Mouse (Mus musculus): ENCODE results near the gene Epas1. TPM values are rescaled to one million over a fixed set of nuclear protein-coding genes. Genes with fewer than 3 reads are reported as not detected.

Epas1 gene
- polyA plus RNA-seq, 2 experiments: 8.3 to 11.4 TPM

DNA sequence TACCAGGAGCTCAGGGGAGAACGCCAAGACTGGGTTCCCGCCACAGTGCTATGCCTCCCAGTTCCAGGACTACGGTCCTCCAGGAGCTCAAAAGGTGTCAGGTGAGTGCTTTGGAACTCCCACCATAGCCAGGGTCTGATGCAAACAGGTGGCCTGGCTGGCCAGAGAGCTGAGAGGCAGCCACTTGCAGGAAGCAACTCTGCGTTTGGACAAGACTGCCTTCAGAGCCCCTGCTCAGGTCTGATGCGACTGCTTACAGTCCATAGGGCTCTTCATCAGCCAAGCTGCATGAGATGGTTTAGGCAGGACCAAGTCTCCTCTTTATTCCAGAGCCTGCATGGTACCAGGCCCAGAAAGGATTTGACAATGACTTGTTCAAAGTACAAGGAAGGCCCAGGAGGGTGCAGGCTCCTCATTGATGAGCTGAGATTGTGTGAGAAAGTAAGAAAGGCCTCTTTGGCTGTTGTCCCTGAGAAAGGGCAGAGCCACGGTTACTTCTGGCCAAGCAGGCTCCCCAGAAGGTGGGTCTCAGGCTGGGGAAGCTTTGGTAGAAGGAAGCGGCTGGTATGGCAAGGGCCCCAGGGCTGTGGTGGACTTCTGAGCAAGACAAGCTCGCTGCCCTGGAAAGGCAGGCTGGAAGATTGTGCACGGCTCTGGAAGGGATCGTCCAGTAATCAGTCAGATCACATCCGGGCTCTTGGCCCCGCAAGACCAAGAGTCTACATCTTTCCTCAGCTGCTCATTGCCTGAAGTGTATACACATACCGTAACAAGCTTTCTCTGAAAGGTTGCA lies 76.1 kb downstream of the Epas1 start:
- Histone ChIP-seq H3K4me3 (replicated peaks; ENCODE audit: low read length) (no peak overlapping the region), H3K9me3 (ENCODE audit: control insufficient read depth, low read length) (no peaks in the 10 kb centered on the region)
- DNase-seq (ENCODE audit: low spot score): no peak

DNA sequence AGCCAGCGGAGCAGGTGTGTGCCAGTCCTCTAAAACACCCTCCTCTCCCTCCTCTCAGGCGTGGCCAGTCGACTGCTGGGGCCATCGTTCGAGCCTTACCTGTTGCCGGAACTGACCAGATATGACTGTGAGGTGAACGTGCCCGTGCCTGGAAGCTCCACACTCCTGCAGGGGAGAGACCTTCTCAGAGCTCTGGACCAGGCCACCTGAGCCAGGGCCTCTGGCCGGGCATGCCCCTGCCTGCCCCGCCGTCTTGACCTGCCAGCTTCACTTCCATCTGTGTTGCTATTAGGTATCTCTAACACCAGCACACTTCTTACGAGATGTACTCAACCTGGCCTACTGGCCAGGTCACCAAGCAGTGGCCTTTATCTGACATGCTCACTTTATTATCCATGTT lies 77.4 kb downstream of the Epas1 start:
- DNase-seq (ENCODE audit: low spot score): no peak
- TF ChIP-seq POLR2A (IDR thresholded peaks at IDR 0.05; ENCODE audit: borderline replicate concordance, extremely low read depth, insufficient read depth, insufficient read length): no peak

More for the DNA sequence above, 76.1 kb downstream of the Epas1 start:
- Histone ChIP-seq H3K4me2 (replicated peaks; ENCODE audit: low read depth, low read length, severe bottlenecking) (no peak overlapping the region), H3K4me1 (ENCODE audit: control insufficient read depth, insufficient read depth, low read length) (no peaks in the 10 kb centered on the region), H3K9ac (ENCODE audit: low read depth, low read length, severe bottlenecking) (no peak overlapping the region), H3K27ac (replicated peaks; ENCODE audit: low read depth, low read length) (no peak overlapping the region), H3K36me3 (ENCODE audit: control insufficient read depth, insufficient read depth, low read length) (no peaks in the 10 kb centered on the region), H3K27me3 (ENCODE audit: control insufficient read depth, insufficient read depth, low read length) (no peaks in the 10 kb centered on the region)
- no peak for ATAC-seq (ENCODE audit: low FRiP score, low read depth)
- no peak for TF ChIP-seq POLR2A (IDR thresholded peaks at IDR 0.05; ENCODE audit: borderline replicate concordance, extremely low read depth, insufficient read depth, insufficient read length)
- WGBS: 90% methylated on average over 13 of the region's 13 CpGs

DNA sequence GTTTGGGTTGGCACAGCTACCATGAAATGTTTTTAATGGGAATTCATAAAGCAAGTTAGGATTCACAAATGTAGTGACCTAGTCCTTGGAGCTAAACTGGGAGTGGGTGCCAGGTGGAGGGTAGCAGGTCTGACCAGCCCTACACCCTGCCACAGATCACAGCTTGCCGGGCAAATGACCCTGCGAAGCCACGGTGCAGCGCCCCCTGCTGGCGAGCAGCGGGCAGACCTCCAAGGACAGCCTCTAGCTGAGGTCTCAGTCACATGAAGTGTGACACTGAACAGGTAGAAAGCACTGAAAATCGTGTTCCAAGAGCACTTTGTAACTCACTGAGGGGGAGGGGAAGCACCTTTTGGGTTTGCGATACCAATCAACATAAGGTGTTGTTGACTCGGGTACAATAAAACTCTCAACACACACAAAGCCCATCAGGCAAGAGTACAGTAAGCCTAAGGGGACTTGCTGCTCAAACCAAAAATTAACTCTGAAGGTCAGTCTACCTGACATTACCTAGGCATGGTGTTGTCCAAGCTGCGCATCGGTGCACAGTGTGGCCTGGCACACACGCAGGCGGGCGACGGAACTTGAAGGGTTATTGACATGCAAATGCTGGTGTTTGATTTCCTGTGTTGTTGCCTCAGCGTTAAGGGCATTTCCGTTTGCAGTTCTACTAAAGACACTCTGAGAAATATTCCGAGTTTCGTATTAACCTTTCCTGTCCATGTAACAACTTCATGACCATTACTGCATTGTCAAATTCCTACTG lies 79.2 kb downstream of the Epas1 start:
- no peak for ATAC-seq (ENCODE audit: low FRiP score, low read depth)
- no peak overlapping the region for H3K4me2 ChIP-seq (replicated peaks; ENCODE audit: low read depth, low read length, severe bottlenecking)
- TF ChIP-seq POLR2A (IDR thresholded peaks at IDR 0.05; ENCODE audit: borderline replicate concordance, extremely low read depth, insufficient read depth, insufficient read length): no peak
- H3K4me3 ChIP-seq (replicated peaks; ENCODE audit: low read length): no peak overlapping the region
- no peaks in the 10 kb centered on the region for H3K4me1 ChIP-seq (ENCODE audit: control insufficient read depth, insufficient read depth, low read length)
- H3K27me3 ChIP-seq (ENCODE audit: control insufficient read depth, insufficient read depth, low read length): no peaks in the 10 kb centered on the region
- H3K9me3 ChIP-seq (ENCODE audit: control insufficient read depth, low read length): no peaks in the 10 kb centered on the region
- H3K27ac ChIP-seq (replicated peaks; ENCODE audit: low read depth, low read length): no peak overlapping the region
- no peak overlapping the region for H3K9ac ChIP-seq (ENCODE audit: low read depth, low read length, severe bottlenecking)
- DNase-seq (ENCODE audit: low spot score): no peak
- WGBS: 66% methylated on average over 19 of the region's 19 CpGs
- H3K36me3 ChIP-seq (ENCODE audit: control insufficient read depth, insufficient read depth, low read length): no peaks in the 10 kb centered on the region

More for the DNA sequence above, 77.4 kb downstream of the Epas1 start:
- Histone ChIP-seq H3K4me3 (replicated peaks; ENCODE audit: low read length) (no peak overlapping the region), H3K27ac (replicated peaks; ENCODE audit: low read depth, low read length) (no peak overlapping the region), H3K4me2 (replicated peaks; ENCODE audit: low read depth, low read length, severe bottlenecking) (no peak overlapping the region), H3K27me3 (ENCODE audit: control insufficient read depth, insufficient read depth, low read length) (no peaks in the 10 kb centered on the region), H3K36me3 (ENCODE audit: control insufficient read depth, insufficient read depth, low read length) (no peaks in the 10 kb centered on the region), H3K9me3 (ENCODE audit: control insufficient read depth, low read length) (no peaks in the 10 kb centered on the region), H3K4me1 (ENCODE audit: control insufficient read depth, insufficient read depth, low read length) (no peaks in the 10 kb centered on the region), H3K9ac (ENCODE audit: low read depth, low read length, severe bottlenecking) (no peak overlapping the region)
- no peak for ATAC-seq (ENCODE audit: low FRiP score, low read depth)
- 75% methylated on average over 12 of the region's 12 CpGs for WGBS

GRCm38 (mm10) chr17:86833945-86834344 lies 80.4 kb downstream of the Epas1 start:
- H3K27ac ChIP-seq (replicated peaks; ENCODE audit: low read depth, low read length): no peak overlapping the region
- no peaks in the 10 kb centered on the region for H3K36me3 ChIP-seq (ENCODE audit: control insufficient read depth, insufficient read depth, low read length)
- no peaks in the 10 kb centered on the region for H3K4me1 ChIP-seq (ENCODE audit: control insufficient read depth, insufficient read depth, low read length)
- no peaks in the 10 kb centered on the region for H3K9me3 ChIP-seq (ENCODE audit: control insufficient read depth, low read length)
- no peak for ATAC-seq (ENCODE audit: low FRiP score, low read depth)
- no peaks in the 10 kb centered on the region for H3K27me3 ChIP-seq (ENCODE audit: control insufficient read depth, insufficient read depth, low read length)
- 96% methylated on average over 10 of the region's 10 CpGs for WGBS
- H3K4me3 ChIP-seq (replicated peaks; ENCODE audit: low read length): no peak overlapping the region
- H3K4me2 ChIP-seq (replicated peaks; ENCODE audit: low read depth, low read length, severe bottlenecking): no peak overlapping the region
- DNase-seq (ENCODE audit: low spot score): no peak
- TF ChIP-seq POLR2A (IDR thresholded peaks at IDR 0.05; ENCODE audit: borderline replicate concordance, extremely low read depth, insufficient read depth, insufficient read length): no peak
- H3K9ac ChIP-seq (ENCODE audit: low read depth, low read length, severe bottlenecking): no peak overlapping the region

DNA sequence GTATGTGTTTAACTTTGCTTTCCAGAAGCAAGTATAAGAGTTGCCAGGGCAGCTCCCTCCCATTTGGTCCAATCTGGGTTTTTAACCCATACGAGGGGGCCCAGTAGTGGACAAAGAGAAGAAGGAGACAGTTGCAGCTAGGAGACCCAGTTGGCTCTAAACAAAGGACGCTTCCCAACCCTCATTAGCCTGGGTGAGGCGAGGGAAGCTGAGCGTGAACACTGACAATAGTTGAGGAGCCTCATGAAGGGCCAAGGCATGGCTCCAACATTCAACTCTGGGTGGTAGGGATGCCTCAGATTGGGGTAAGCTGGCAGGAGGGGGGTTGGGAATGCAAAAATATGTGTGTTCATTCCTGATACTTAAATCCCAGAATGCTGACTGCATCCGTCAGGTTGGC lies 85.8 kb downstream of the Epas1 start:
- Histone ChIP-seq H3K4me3 (replicated peaks; ENCODE audit: low read length) (no peak overlapping the region), H3K27me3 (ENCODE audit: control insufficient read depth, insufficient read depth, low read length) (no peaks in the 10 kb centered on the region), H3K4me1 (ENCODE audit: control insufficient read depth, insufficient read depth, low read length) (no peaks in the 10 kb centered on the region), H3K36me3 (ENCODE audit: control insufficient read depth, insufficient read depth, low read length) (no peaks in the 10 kb centered on the region), H3K9me3 (ENCODE audit: control insufficient read depth, low read length) (no peaks in the 10 kb centered on the region), H3K4me2 (replicated peaks; ENCODE audit: low read depth, low read length, severe bottlenecking) (no peak overlapping the region), H3K9ac (ENCODE audit: low read depth, low read length, severe bottlenecking) (no peak overlapping the region), H3K27ac (replicated peaks; ENCODE audit: low read depth, low read length) (no peak overlapping the region)
- no peak for DNase-seq (ENCODE audit: low spot score)
- TF ChIP-seq POLR2A (IDR thresholded peaks at IDR 0.05; ENCODE audit: borderline replicate concordance, extremely low read depth, insufficient read depth, insufficient read length): no peak
- WGBS: 89% methylated on average over 5 of the region's 5 CpGs
- ATAC-seq (ENCODE audit: low FRiP score, low read depth): no peak

Measured in limb, embryonic 14.5 days (tissue).